Mouse (Mus musculus): ENCODE measurements around the gene Zbtb20. TPM values are rescaled to one million over a fixed set of nuclear protein-coding genes. Genes with fewer than 3 reads are reported as not detected.

Zbtb20 gene
- polyA plus RNA-seq, 1 experiment = 0.13 TPM

DNA sequence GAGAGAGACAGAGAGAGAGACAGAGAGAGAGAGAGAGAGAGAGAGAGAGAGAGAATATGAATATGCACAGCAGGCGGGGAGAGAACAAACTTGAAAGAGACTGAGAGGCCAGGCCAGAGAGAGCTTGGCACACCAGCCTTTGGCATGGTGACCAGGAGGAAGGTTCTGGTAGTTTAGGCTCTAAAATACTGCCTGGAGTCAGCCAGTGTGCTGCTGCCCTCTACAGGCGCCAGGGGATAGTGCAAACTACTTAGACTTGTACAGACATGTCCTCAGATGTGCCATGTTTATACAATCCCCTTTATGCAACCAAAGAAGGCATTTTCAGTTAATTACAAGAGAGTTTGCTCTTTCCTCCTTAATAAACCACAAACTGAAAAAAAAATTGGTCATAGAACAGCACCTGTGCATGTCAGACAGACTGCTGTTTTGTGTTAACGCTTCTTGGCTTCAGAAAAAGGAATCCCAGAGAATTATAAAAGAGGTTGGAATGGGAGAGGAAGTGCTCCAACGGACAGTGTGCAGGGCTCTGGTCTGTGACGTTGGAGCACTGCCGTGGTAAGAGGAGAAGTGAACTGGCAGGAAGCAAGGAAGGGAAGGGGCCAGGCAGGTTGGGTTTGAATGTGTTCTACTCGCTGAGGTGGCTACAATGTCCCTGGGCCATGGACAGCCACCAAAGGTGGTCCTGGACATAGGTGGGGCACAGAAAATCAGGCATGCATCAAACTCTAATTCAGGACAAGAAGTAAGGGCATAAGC is 698.5 kb downstream of the Zbtb20 start:
- no peaks in the 10 kb centered on the region for H3K9me3 ChIP-seq (ENCODE audit: control insufficient read depth, low read length)
- no peaks in the 10 kb centered on the region for H3K4me1 ChIP-seq (ENCODE audit: control insufficient read depth)
- no peak for TF ChIP-seq TAL1 (IDR thresholded peaks at IDR 0.05; ENCODE audit: low read length)
- no peak for TF ChIP-seq GATA1 (IDR thresholded peaks at IDR 0.05; ENCODE audit: low read length)
- H3K36me3 ChIP-seq (ENCODE audit: control insufficient read depth) = no peaks in the 10 kb centered on the region
- H3K27me3 ChIP-seq (ENCODE audit: control insufficient read depth) = no peaks in the 10 kb centered on the region
- no peak overlapping the region for H3K4me3 ChIP-seq (replicated peaks)

DNA sequence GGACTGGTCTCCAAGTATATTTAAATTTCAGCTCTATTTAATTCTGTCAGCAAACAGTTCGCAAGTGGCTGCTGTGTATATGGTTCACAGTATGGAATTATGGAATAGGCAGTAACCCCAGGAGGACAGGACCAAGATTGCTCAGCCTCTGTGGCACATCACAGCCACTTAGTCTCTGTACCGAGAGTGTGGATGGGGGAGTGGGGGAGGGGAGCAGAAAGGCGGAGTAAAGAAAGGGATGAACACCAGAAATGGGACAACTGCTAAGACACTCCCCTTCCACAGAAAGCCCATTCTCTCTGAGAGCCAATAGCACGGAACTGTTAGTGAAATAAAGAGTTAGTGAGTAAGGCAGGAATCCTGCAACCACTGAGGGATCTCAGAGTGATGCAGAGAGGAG is 699.4 kb downstream of the Zbtb20 start:
- Histone ChIP-seq H3K27me3 (ENCODE audit: control insufficient read depth) (no peaks in the 10 kb centered on the region), H3K4me3 (replicated peaks) (no peak overlapping the region), H3K4me1 (ENCODE audit: control insufficient read depth) (no peaks in the 10 kb centered on the region), H3K9me3 (ENCODE audit: control insufficient read depth, low read length) (no peaks in the 10 kb centered on the region), H3K36me3 (ENCODE audit: control insufficient read depth) (no peaks in the 10 kb centered on the region)
- TF ChIP-seq TAL1 (IDR thresholded peaks at IDR 0.05; ENCODE audit: low read length) = no peak
- no peak for TF ChIP-seq GATA1 (IDR thresholded peaks at IDR 0.05; ENCODE audit: low read length)

DNA sequence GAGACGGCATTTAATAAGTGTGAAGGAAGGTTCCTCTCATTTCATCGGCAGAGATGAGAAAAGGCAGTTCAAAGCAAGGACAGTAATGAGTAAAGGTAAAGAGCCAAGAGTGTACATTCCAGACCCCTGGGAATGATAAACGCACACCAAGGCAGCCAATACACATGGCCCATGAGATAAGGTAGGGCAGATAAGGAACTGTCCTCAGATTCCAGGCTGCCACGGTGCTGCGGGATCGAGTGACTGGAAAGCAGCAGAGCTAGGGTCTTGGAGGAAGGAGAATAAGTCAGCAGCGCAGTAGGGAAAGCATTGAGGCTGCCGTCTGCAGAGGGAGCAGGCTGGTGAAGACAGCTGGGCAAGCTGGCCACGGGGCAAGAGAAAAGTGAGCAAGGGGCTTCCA is 699.8 kb downstream of the Zbtb20 start:
- Histone ChIP-seq H3K4me1 (ENCODE audit: control insufficient read depth) (no peaks in the 10 kb centered on the region), H3K4me3 (replicated peaks) (no peak overlapping the region), H3K27me3 (ENCODE audit: control insufficient read depth) (no peaks in the 10 kb centered on the region), H3K36me3 (ENCODE audit: control insufficient read depth) (no peaks in the 10 kb centered on the region), H3K9me3 (ENCODE audit: control insufficient read depth, low read length) (no peaks in the 10 kb centered on the region)
- TF ChIP-seq GATA1 (IDR thresholded peaks at IDR 0.05; ENCODE audit: low read length) (no peak), TAL1 (IDR thresholded peaks at IDR 0.05; ENCODE audit: low read length) (no peak)

DNA sequence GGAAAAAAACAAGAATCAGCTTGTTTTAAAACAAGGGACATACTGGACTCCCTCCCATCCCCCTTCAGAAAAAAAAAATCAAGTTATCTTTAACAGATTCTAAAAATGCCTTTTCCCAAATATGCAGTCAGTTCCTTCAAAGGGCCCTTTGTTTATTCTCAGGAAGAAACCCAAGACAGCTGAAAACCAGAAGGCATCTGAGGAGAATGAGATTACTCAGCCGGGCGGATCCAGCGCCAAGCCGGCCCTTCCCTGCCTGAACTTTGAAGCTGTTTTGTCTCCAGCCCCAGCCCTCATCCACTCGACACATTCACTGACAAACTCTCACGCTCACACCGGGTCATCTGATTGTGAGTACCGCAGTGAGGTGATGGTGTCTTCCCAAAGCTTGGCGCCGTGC is 701.7 kb downstream of the Zbtb20 start:
- no peaks in the 10 kb centered on the region for H3K27me3 ChIP-seq (ENCODE audit: control insufficient read depth)
- no peaks in the 10 kb centered on the region for H3K4me1 ChIP-seq (ENCODE audit: control insufficient read depth)
- TF ChIP-seq TAL1 (IDR thresholded peaks at IDR 0.05; ENCODE audit: low read length) (no peak), GATA1 (IDR thresholded peaks at IDR 0.05; ENCODE audit: low read length) (no peak)
- H3K9me3 ChIP-seq (ENCODE audit: control insufficient read depth, low read length) = no peaks in the 10 kb centered on the region
- H3K4me3 ChIP-seq (replicated peaks) = no peak overlapping the region
- H3K36me3 ChIP-seq (ENCODE audit: control insufficient read depth) = no peaks in the 10 kb centered on the region

DNA sequence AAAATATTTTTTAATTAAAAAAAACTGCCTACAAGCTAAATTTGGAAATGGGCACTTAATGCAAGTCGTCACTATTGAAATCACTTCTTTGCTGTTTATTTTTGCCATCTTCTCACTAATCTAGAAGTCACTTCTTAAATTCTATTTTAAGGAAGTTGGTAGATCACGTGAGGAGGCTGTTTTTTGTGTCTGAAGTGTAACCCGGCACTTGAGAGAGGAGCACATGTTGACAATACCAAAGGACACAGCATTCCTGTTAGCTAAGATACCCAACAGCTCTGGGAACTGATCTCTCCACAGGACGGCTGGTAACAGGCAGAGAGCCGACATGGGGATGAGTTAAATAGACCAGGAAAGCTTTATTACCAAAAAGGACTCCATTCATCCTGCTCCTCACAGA is 702.7 kb downstream of the Zbtb20 start:
- Histone ChIP-seq H3K4me1 (ENCODE audit: control insufficient read depth) (no peaks in the 10 kb centered on the region), H3K36me3 (ENCODE audit: control insufficient read depth) (no peaks in the 10 kb centered on the region), H3K27me3 (ENCODE audit: control insufficient read depth) (no peaks in the 10 kb centered on the region), H3K9me3 (ENCODE audit: control insufficient read depth, low read length) (no peaks in the 10 kb centered on the region), H3K4me3 (replicated peaks) (no peak overlapping the region)
- TF ChIP-seq TAL1 (IDR thresholded peaks at IDR 0.05; ENCODE audit: low read length) (no peak), GATA1 (IDR thresholded peaks at IDR 0.05; ENCODE audit: low read length) (no peak)

DNA sequence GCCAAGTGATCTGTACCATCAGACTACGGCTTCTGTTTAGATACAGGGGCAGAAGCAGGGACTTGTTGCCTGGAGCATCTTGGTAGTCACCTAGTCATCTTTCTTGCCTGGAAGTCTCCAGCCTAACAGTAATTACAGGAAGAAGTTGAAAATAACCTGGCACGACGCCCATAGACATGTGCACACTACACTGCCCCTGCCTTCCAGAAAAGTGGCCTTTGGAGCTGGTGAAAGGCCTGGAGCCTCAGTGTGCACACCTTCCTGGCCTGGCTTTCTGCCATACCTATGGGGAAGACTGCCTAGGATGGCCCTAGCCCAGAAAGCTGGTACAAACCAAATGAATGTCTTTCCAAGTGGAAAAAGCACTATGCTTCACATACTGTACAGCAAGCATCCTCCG is 703.4 kb downstream of the Zbtb20 start:
- Histone ChIP-seq H3K36me3 (ENCODE audit: control insufficient read depth) (no peaks in the 10 kb centered on the region), H3K4me1 (ENCODE audit: control insufficient read depth) (no peaks in the 10 kb centered on the region), H3K4me3 (replicated peaks) (no peak overlapping the region), H3K9me3 (ENCODE audit: control insufficient read depth, low read length) (no peaks in the 10 kb centered on the region), H3K27me3 (ENCODE audit: control insufficient read depth) (no peaks in the 10 kb centered on the region)
- no peak for TF ChIP-seq GATA1 (IDR thresholded peaks at IDR 0.05; ENCODE audit: low read length)

DNA sequence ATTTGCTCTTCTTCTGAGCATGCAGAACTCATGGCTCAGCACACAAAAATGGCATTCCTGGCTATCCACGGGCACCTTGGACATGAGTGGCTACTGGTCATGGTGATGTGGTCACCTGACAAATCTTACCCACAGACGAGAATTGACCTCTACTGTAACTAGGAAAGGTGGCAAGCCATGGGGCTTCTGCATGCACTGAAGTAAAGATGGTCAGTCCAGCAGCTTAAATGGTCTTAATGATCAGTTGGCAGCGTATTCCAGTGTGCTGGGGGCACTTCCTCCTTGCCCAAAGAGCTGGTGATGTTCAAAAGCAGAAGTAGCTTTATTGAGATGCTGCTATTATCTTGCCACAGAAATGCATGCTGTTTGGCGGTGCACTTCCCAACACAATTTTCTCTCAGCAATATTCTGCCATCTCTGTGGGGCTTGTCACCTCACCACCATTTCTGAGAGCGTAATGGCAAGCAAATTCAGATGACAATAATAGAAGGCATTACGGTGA is 704.7 kb downstream of the Zbtb20 start:
- no peak overlapping the region for H3K4me3 ChIP-seq (replicated peaks)

DNA sequence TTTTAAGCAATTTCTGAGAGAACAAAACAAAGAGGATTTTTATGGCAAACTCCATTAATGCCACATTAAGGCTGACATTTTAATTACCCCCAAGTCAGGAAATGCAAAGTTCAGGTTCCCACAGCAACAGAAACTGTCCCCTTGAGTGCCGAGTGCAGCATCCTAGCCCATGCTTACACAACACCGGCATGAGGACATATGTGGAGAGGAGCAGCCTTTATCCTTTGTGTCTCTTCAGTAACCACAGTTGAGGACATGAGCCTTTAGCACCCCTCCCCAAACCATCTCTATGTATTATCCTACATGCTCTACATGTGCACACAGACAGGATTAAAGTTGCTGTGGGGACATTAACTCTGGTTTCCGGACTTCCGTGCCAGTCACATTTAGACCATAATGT is 705.9 kb downstream of the Zbtb20 start:
- TF ChIP-seq GATA1 (IDR thresholded peaks at IDR 0.05; ENCODE audit: low read length) = no peak
- TF ChIP-seq TAL1 (IDR thresholded peaks at IDR 0.05; ENCODE audit: low read length) = no peak
- no peaks in the 10 kb centered on the region for H3K36me3 ChIP-seq (ENCODE audit: control insufficient read depth)

More for the DNA sequence above, 704.7 kb downstream of the Zbtb20 start:
- H3K36me3 ChIP-seq (ENCODE audit: control insufficient read depth) = no peaks in the 10 kb centered on the region
- no peaks in the 10 kb centered on the region for H3K9me3 ChIP-seq (ENCODE audit: control insufficient read depth, low read length)
- H3K4me1 ChIP-seq (ENCODE audit: control insufficient read depth) = no peaks in the 10 kb centered on the region
- no peaks in the 10 kb centered on the region for H3K27me3 ChIP-seq (ENCODE audit: control insufficient read depth)
- TF ChIP-seq GATA1 (IDR thresholded peaks at IDR 0.05; ENCODE audit: low read length) (no peak), TAL1 (IDR thresholded peaks at IDR 0.05; ENCODE audit: low read length) (no peak)

DNA sequence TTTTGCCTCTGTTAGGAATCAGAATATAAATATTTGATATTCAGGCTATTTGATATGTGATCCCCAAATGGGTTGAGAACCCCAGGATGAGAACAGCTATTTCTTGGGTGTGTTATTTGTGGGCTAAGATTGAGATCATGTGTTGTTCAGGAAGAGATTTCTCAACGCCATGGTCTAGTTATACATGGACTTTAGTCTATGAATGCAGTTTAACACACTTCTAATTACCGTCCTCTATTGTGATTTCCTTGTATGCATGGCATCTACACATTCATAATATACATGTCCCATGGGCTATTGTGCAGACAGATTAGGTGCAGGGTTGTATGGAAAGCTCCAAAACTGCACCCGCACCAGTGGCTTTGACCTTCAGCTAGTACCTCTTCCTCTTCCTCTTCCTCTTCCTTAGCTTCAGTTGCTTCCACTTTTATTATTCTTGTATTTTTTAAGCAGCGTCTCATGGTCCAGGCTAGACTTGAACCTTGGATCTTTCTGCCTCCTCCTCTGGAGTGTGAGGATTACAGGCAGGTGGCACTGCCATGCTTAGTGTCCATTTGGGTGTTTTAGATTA is 711.3 kb downstream of the Zbtb20 start:
- Histone ChIP-seq H3K27me3 (ENCODE audit: control insufficient read depth) (no peaks in the 10 kb centered on the region), H3K4me3 (replicated peaks) (no peak overlapping the region), H3K9me3 (ENCODE audit: control insufficient read depth, low read length) (no peaks in the 10 kb centered on the region), H3K36me3 (ENCODE audit: control insufficient read depth) (no peaks in the 10 kb centered on the region), H3K4me1 (ENCODE audit: control insufficient read depth) (no peaks in the 10 kb centered on the region)
- TF ChIP-seq TAL1 (IDR thresholded peaks at IDR 0.05; ENCODE audit: low read length) = no peak
- no peak for TF ChIP-seq GATA1 (IDR thresholded peaks at IDR 0.05; ENCODE audit: low read length)

More for the DNA sequence above, 705.9 kb downstream of the Zbtb20 start:
- Histone ChIP-seq H3K4me3 (replicated peaks) (no peak overlapping the region), H3K27me3 (ENCODE audit: control insufficient read depth) (no peaks in the 10 kb centered on the region), H3K4me1 (ENCODE audit: control insufficient read depth) (no peaks in the 10 kb centered on the region), H3K9me3 (ENCODE audit: control insufficient read depth, low read length) (no peaks in the 10 kb centered on the region)

Data from erythroblast, embryonic 14.5 days (primary cell).